Mouse (Mus musculus) heart, adult 18-20 months (tissue): Measurements from ENCODE around the gene Ccdc182. TPM values are rescaled to one million over a fixed set of nuclear protein-coding genes. Genes with fewer than 3 reads are reported as not detected.
A peak's percentile ranks its signal among the peaks of the same experiment; 100 is the strongest.

Experiments
- DNase-seq, 2 experiments: peaks; one replicate each; pipeline ENCODE4 v3.0.0; 2021 to 2022; ENCODE audit warnings: mixed read lengths in 1 of 2
- total RNA-seq, 2 experiments: library from RNA; stranded (reverse); gene quantifications; 2 replicates each; pipeline ENCODE4 v1.2.3; 2021

Gene Ccdc182
- total RNA-seq, 2 experiments from 2014 or later, result not detected

- no peak for DNase-seq
Measured at GRCm38 (mm10) chr11:88328813-88329595, 35.1 kb downstream of the Ccdc182 start.

- peak; percentile 37 to 40 for DNase-seq
Measured at GRCm38 (mm10) chr11:88330799-88331198, 36.9 kb downstream of the Ccdc182 start.

GRCm38 (mm10) chr11:88331722-88332121 is 37.9 kb downstream of the Ccdc182 start:
- no peak for DNase-seq

- DNase-seq, result no peak
Measured at GRCm38 (mm10) chr11:88332309-88332934, 38.6 kb downstream of the Ccdc182 start.

- DNase-seq, result no peak
Measured at GRCm38 (mm10) chr11:88334893-88335292, 41.0 kb downstream of the Ccdc182 start.

- DNase-seq, result no peak
Measured at GRCm38 (mm10) chr11:88337926-88338325, 44.1 kb downstream of the Ccdc182 start.

Other genes with a start within 250 kb of the Ccdc182 start
- gene Srsf1, start 246.7 kb upstream of the Ccdc182 start, total RNA-seq, result 100 to 1,000 TPM in 1 of 2 experiments, 10 to 100 TPM in 1; 88.5 to 102 TPM
- gene Vezf1, start 225.8 kb upstream of the Ccdc182 start, total RNA-seq, result 10 to 100 TPM; 35.0 to 38.4 TPM
- 10 to 100 TPM; 40.0 to 43.8 TPM for gene Cuedc1, start 196.0 kb upstream of the Ccdc182 start, total RNA-seq
- 100 to 1,000 TPM; 327 to 375 TPM for gene Mrps23, start 89.7 kb upstream of the Ccdc182 start, total RNA-seq